Mouse (Mus musculus): ENCODE data around the gene Rpia. TPM values are rescaled to one million over a fixed set of nuclear protein-coding genes. Genes with fewer than 3 reads are reported as not detected.

Gene Rpia
- total RNA-seq, 1 experiment: 11.0 TPM

- no peaks in the 10 kb centered on the region for H3K36me3 ChIP-seq (ENCODE audit: control insufficient read depth, insufficient read depth, low read length, poor library complexity, severe bottlenecking)
- DNase-seq (ENCODE audit: low read depth, low spot score): no peak
- no peak overlapping the region for H3K9ac ChIP-seq (ENCODE audit: insufficient read depth, low read depth, low read length, poor library complexity, severe bottlenecking)
- TF ChIP-seq CHD2 (IDR thresholded peaks at IDR 0.05; ENCODE audit: low read depth, low read length): no peak
- TF ChIP-seq ZNF384 (IDR thresholded peaks at IDR 0.05; ENCODE audit: low read depth, low read length): no peak
- TF ChIP-seq ZC3H11A (IDR thresholded peaks at IDR 0.05; ENCODE audit: borderline replicate concordance, low read depth, low read length): no peak
- TF ChIP-seq HCFC1 (IDR thresholded peaks at IDR 0.05; ENCODE audit: borderline replicate concordance, insufficient read depth, low read length): no peak
- TF ChIP-seq MAFK (IDR thresholded peaks at IDR 0.05; ENCODE audit: insufficient read depth, low read depth, low read length): no peak
- no peak overlapping the region for H3K27ac ChIP-seq (ENCODE audit: insufficient read depth, low read depth, low read length, poor library complexity, severe bottlenecking)
- H3K4me1 ChIP-seq (ENCODE audit: control insufficient read depth in 2 of 2, insufficient read depth in 2 of 2, low read length in 2 of 2, poor library complexity in 1 of 2): no peaks in the 10 kb centered on the region
- no peaks in the 10 kb centered on the region for H3K9me3 ChIP-seq (ENCODE audit: control insufficient read depth, insufficient read depth, low read depth, low read length)
- in situ Hi-C loops (cut with MboI; ENCODE audit: low sequenced_read_pairs in 2 of 2, unreplicated experiment in 2 of 2): no loop called here
- no peak overlapping the region for H3K4me3 ChIP-seq (ENCODE audit: insufficient read depth in 1 of 2, low read depth in 1 of 2, low read length in 2 of 2, poor library complexity in 1 of 2, severe bottlenecking in 1 of 2)
These were observed 64.8 kb downstream of the Rpia start for GRCm38 (mm10) chr6:70727094-70727721.

- H3K4me1 ChIP-seq (ENCODE audit: control insufficient read depth in 2 of 2, insufficient read depth in 2 of 2, low read length in 2 of 2, poor library complexity in 1 of 2): no peaks in the 10 kb centered on the region
- H3K9me3 ChIP-seq (ENCODE audit: control insufficient read depth, insufficient read depth, low read depth, low read length): no peaks in the 10 kb centered on the region
- no peak overlapping the region for H3K27ac ChIP-seq (ENCODE audit: insufficient read depth, low read depth, low read length, poor library complexity, severe bottlenecking)
- no peak overlapping the region for H3K9ac ChIP-seq (ENCODE audit: insufficient read depth, low read depth, low read length, poor library complexity, severe bottlenecking)
- H3K36me3 ChIP-seq (ENCODE audit: control insufficient read depth, insufficient read depth, low read length, poor library complexity, severe bottlenecking): no peaks in the 10 kb centered on the region
- H3K4me3 ChIP-seq (ENCODE audit: insufficient read depth in 1 of 2, low read depth in 1 of 2, low read length in 2 of 2, poor library complexity in 1 of 2, severe bottlenecking in 1 of 2): no peak overlapping the region
- no peak for DNase-seq (ENCODE audit: low read depth, low spot score)
- in situ Hi-C loops (cut with MboI; ENCODE audit: low sequenced_read_pairs in 2 of 2, unreplicated experiment in 2 of 2): no loop called here
- TF ChIP-seq MAFK (IDR thresholded peaks at IDR 0.05; ENCODE audit: insufficient read depth, low read depth, low read length) (no peak), ZC3H11A (IDR thresholded peaks at IDR 0.05; ENCODE audit: borderline replicate concordance, low read depth, low read length) (no peak), ZNF384 (IDR thresholded peaks at IDR 0.05; ENCODE audit: low read depth, low read length) (no peak), CHD2 (IDR thresholded peaks at IDR 0.05; ENCODE audit: low read depth, low read length) (no peak), HCFC1 (IDR thresholded peaks at IDR 0.05; ENCODE audit: borderline replicate concordance, insufficient read depth, low read length) (no peak)
These were observed 66.4 kb downstream of the Rpia start for GRCm38 (mm10) chr6:70725639-70726038.

- Histone ChIP-seq H3K4me1 (ENCODE audit: control insufficient read depth in 2 of 2, insufficient read depth in 2 of 2, low read length in 2 of 2, poor library complexity in 1 of 2) (no peaks in the 10 kb centered on the region), H3K36me3 (ENCODE audit: control insufficient read depth, insufficient read depth, low read length, poor library complexity, severe bottlenecking) (no peaks in the 10 kb centered on the region), H3K4me3 (ENCODE audit: insufficient read depth in 1 of 2, low read depth in 1 of 2, low read length in 2 of 2, poor library complexity in 1 of 2, severe bottlenecking in 1 of 2) (no peak overlapping the region), H3K9me3 (ENCODE audit: control insufficient read depth, insufficient read depth, low read depth, low read length) (no peaks in the 10 kb centered on the region), H3K9ac (ENCODE audit: insufficient read depth, low read depth, low read length, poor library complexity, severe bottlenecking) (no peak overlapping the region), H3K27ac (ENCODE audit: insufficient read depth, low read depth, low read length, poor library complexity, severe bottlenecking) (no peak overlapping the region)
- no peak for TF ChIP-seq CHD2 (IDR thresholded peaks at IDR 0.05; ENCODE audit: low read depth, low read length)
- no peak for TF ChIP-seq ZNF384 (IDR thresholded peaks at IDR 0.05; ENCODE audit: low read depth, low read length)
- TF ChIP-seq ZC3H11A (IDR thresholded peaks at IDR 0.05; ENCODE audit: borderline replicate concordance, low read depth, low read length): no peak
- no peak for TF ChIP-seq HCFC1 (IDR thresholded peaks at IDR 0.05; ENCODE audit: borderline replicate concordance, insufficient read depth, low read length)
- no peak for TF ChIP-seq MAFK (IDR thresholded peaks at IDR 0.05; ENCODE audit: insufficient read depth, low read depth, low read length)
- in situ Hi-C loops (cut with MboI; ENCODE audit: low sequenced_read_pairs in 2 of 2, unreplicated experiment in 2 of 2): no loop called here
- DNase-seq (ENCODE audit: low read depth, low spot score): no peak
These were observed 67.3 kb downstream of the Rpia start for GRCm38 (mm10) chr6:70724722-70725121.

GRCm38 (mm10) chr6:70722298-70722697 lies 69.7 kb downstream of the Rpia start:
- Histone ChIP-seq H3K36me3 (ENCODE audit: control insufficient read depth, insufficient read depth, low read length, poor library complexity, severe bottlenecking) (no peaks in the 10 kb centered on the region), H3K27ac (ENCODE audit: insufficient read depth, low read depth, low read length, poor library complexity, severe bottlenecking) (no peak overlapping the region), H3K9ac (ENCODE audit: insufficient read depth, low read depth, low read length, poor library complexity, severe bottlenecking) (no peak overlapping the region), H3K9me3 (ENCODE audit: control insufficient read depth, insufficient read depth, low read depth, low read length) (no peaks in the 10 kb centered on the region), H3K4me3 (ENCODE audit: insufficient read depth in 1 of 2, low read depth in 1 of 2, low read length in 2 of 2, poor library complexity in 1 of 2, severe bottlenecking in 1 of 2) (no peak overlapping the region), H3K4me1 (ENCODE audit: control insufficient read depth in 2 of 2, insufficient read depth in 2 of 2, low read length in 2 of 2, poor library complexity in 1 of 2) (no peaks in the 10 kb centered on the region)
- TF ChIP-seq ZC3H11A (IDR thresholded peaks at IDR 0.05; ENCODE audit: borderline replicate concordance, low read depth, low read length) (no peak), MAFK (IDR thresholded peaks at IDR 0.05; ENCODE audit: insufficient read depth, low read depth, low read length) (no peak), CHD2 (IDR thresholded peaks at IDR 0.05; ENCODE audit: low read depth, low read length) (no peak), ZNF384 (IDR thresholded peaks at IDR 0.05; ENCODE audit: low read depth, low read length) (no peak), HCFC1 (IDR thresholded peaks at IDR 0.05; ENCODE audit: borderline replicate concordance, insufficient read depth, low read length) (no peak)
- DNase-seq (ENCODE audit: low read depth, low spot score): no peak
- in situ Hi-C loops (cut with MboI; ENCODE audit: low sequenced_read_pairs in 2 of 2, unreplicated experiment in 2 of 2): no loop called here
